ENCODE assay signal across 8 mouse cellular contexts in the genomic region with DNA sequence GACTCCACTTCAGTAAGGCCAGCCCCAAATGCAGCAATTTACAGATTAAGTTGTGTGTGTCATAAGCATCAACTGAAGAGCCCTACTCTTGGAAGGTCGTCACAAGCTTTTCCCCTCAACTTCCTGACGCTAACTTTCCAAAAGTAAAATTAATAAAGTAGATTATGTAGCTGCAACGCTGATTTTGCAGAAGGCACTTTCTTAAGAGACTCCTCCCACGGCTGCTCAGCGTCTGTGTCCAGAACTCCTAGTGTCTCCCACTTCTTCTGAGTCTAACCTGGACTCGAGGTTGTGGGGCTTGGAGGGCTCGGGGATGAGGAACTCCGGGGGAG. TPM values are rescaled to one million over a fixed set of nuclear protein-coding genes. Genes with fewer than 3 reads are reported as not detected.
A peak's percentile ranks its signal among the peaks of the same experiment; 100 is the strongest.
DNase-seq lines count a peak whose midpoint lies in the region; ATAC-seq and TF ChIP-seq lines count a peak whose summit lies in the region.

No protein-coding gene starts in this region.

- no peaks in the 10 kb centered on the region for H3K9me3 ChIP-seq in embryonic facial prominence, embryonic 12.5 days
- H3K9me3 ChIP-seq in hindbrain, postnatal 0 days (ENCODE audit: low read length), result no peaks in the 10 kb centered on the region

- H3ac ChIP-seq in myocyte (ENCODE audit: control insufficient read depth, insufficient read length), result peak overlapping the region; percentile 91

- peak; percentile 5 for DNase-seq in liver, adult 2 months (ENCODE audit: extremely low read depth, low read depth, low spot score)
- DNase-seq in liver, result no peak
- DNase-seq in hindbrain, postnatal 0 days (ENCODE audit: low spot score), result no peak
- no peak for DNase-seq in cerebellum, adult 18-20 months
- DNase-seq in adrenal gland, adult 2 months, result no peak

- H3K27ac ChIP-seq in liver, adult 2 months (replicated peaks; ENCODE audit: insufficient read depth, low read depth, low read length), result no peak overlapping the region
- peak overlapping the region; percentile 97 for H3K27ac ChIP-seq in embryonic facial prominence, embryonic 12.5 days
- H3K27ac ChIP-seq in hindbrain, postnatal 0 days, result peak overlapping the region; percentile 91; the same call in 1 of the 2 replicates

- no peaks in the 10 kb centered on the region for H3K79me2 ChIP-seq in liver, adult 2 months (ENCODE audit: control insufficient read depth, insufficient read depth, low read length)
- peaks cover 20% of the 10 kb centered on the region for H3K79me2 ChIP-seq in myocyte (ENCODE audit: control insufficient read depth, insufficient read depth)

- H3K9ac ChIP-seq in liver, adult 2 months (ENCODE audit: low read depth, low read length), result peak overlapping the region; percentile 95
- peak overlapping the region; percentile 90 for H3K9ac ChIP-seq in embryonic facial prominence, embryonic 12.5 days
- H3K9ac ChIP-seq in hindbrain, postnatal 0 days (replicated peaks; ENCODE audit: low read length), result peak overlapping the region; percentile 89

- no peaks in the 10 kb centered on the region for H3K27me3 ChIP-seq in liver, adult 2 months (ENCODE audit: control insufficient read depth, insufficient read depth, low read length)
- H3K27me3 ChIP-seq in embryonic facial prominence, embryonic 12.5 days, result no peaks in the 10 kb centered on the region
- H3K27me3 ChIP-seq in hindbrain, postnatal 0 days (ENCODE audit: insufficient read depth, low read length), result no peaks in the 10 kb centered on the region
- H3K27me3 ChIP-seq in myocyte (ENCODE audit: control insufficient read depth, insufficient read depth, insufficient read length), result no peaks in the 10 kb centered on the region

- WGBS in liver, adult 2 months, result 3% methylated on average over 8 of the region's 8 CpGs
- WGBS in embryonic facial prominence, embryonic 12.5 days, result 2% methylated on average over 8 of the region's 8 CpGs
- 0% methylated on average over 8 of the region's 8 CpGs for WGBS in hindbrain, postnatal 0 days

- H3K4me1 ChIP-seq in liver, adult 2 months (ENCODE audit: control insufficient read depth, insufficient read depth, low read length), result 0 out of 2 replicates have a peak, but pooled peaks cover 3% of the 10 kb centered on the region
- H3K4me1 ChIP-seq in embryonic facial prominence, embryonic 12.5 days, result peaks cover 19% of the 10 kb centered on the region; the same call in 1 of the 2 replicates
- H3K4me1 ChIP-seq in hindbrain, postnatal 0 days (ENCODE audit: insufficient read depth, low read length), result peaks cover 5% of the 10 kb centered on the region; the same call in 1 of the 2 replicates

- no peaks in the 10 kb centered on the region for H3K36me3 ChIP-seq in liver, adult 2 months (ENCODE audit: control insufficient read depth, insufficient read depth, low read length)
- no peaks in the 10 kb centered on the region for H3K36me3 ChIP-seq in embryonic facial prominence, embryonic 12.5 days
- no peaks in the 10 kb centered on the region for H3K36me3 ChIP-seq in hindbrain, postnatal 0 days (ENCODE audit: insufficient read depth, low read length)
- no peaks in the 10 kb centered on the region for H3K36me3 ChIP-seq in myocyte (ENCODE audit: control insufficient read depth, insufficient read depth)

- no peak for ATAC-seq in embryonic facial prominence, embryonic 12.5 days (ENCODE audit: insufficient number of reproducible peaks, insufficient read depth, low FRiP score, low TSS enrichment)
- ATAC-seq in hindbrain, postnatal 0 days, result no peak
- ATAC-seq in activated CD4-positive, CD25-positive, alpha-beta regulatory T cell, adult 4 months, result no peak

- no peak for TF ChIP-seq CTCF in liver, adult 2 months (IDR thresholded peaks at IDR 0.05; ENCODE audit: low read depth, low read length)
- TF ChIP-seq CTCF in hindbrain, postnatal 0 days (IDR thresholded peaks at IDR 0.05; ENCODE audit: low read depth), result no peak

- H3K4me2 ChIP-seq in embryonic facial prominence, embryonic 12.5 days (replicated peaks), result peak overlapping the region; percentile 68
- peak overlapping the region; percentile 94 for H3K4me2 ChIP-seq in hindbrain, postnatal 0 days (ENCODE audit: low read depth, low read length)
- H3K4me2 ChIP-seq in myocyte (ENCODE audit: low read depth), result peak overlapping the region; percentile 81

- peak overlapping the region; percentile 67 for H3K4me3 ChIP-seq in liver, adult 2 months (ENCODE audit: insufficient read depth, low read depth, low read length)
- H3K4me3 ChIP-seq in embryonic facial prominence, embryonic 12.5 days, result peak overlapping the region; percentile 87
- peak overlapping the region; percentile 74 for H3K4me3 ChIP-seq in hindbrain, postnatal 0 days (ENCODE audit: low read length)
- H3K4me3 ChIP-seq in myocyte, result peak overlapping the region; percentile 37

- no peak for TF ChIP-seq POLR2A in liver, adult 2 months (IDR thresholded peaks at IDR 0.05; ENCODE audit: extremely low read depth, insufficient read depth, low read length)
- no peak for TF ChIP-seq POLR2A in myocyte (IDR thresholded peaks at IDR 0.05; ENCODE audit: insufficient read length, low read depth)

TF ChIP-seq in myocyte, 11 proteins besides CTCF, POLR2A, EP300 and RAD21:
- TF ChIP-seq TCF12 (IDR thresholded peaks at IDR 0.05; ENCODE audit: insufficient read depth, poor library complexity, severe bottlenecking), result no peak
- no peak for TF ChIP-seq MYOG (IDR thresholded peaks at IDR 0.05; ENCODE audit: control insufficient read depth in 1 of 3, insufficient read depth in 1 of 3, insufficient read length in 2 of 3, low read depth in 2 of 3)
- TF ChIP-seq E2F4 (IDR thresholded peaks at IDR 0.05; ENCODE audit: insufficient read depth), result no peak

RNA-seq across cellular contexts. Expression of a gene that starts 1.5 kb away (rescaled TPM):
- total RNA-seq in liver, adult 2 months (2014; rRNA removed), result 1.8 and 2.0 TPM in 2 replicates
- polyA plus RNA-seq in liver, adult 2 months (2012; rRNA removed), result 0.12 and 0.61 TPM in 2 replicates
- polyA plus RNA-seq in embryonic facial prominence, embryonic 12.5 days (2016; fragmentation: Nextera tagmentation; extraction: Ambion mirVana), result 13.8 and 17.8 TPM in 2 replicates
- total RNA-seq in hindbrain, postnatal 0 days (2014; rRNA removed), result 3.7 and 6.8 TPM in 2 replicates
- polyA plus RNA-seq in hindbrain, postnatal 0 days (2015; fragmentation: Nextera tagmentation; extraction: Ambion mirVana), result 6.6 and 8.3 TPM in 2 replicates
- polyA plus RNA-seq in myocyte (2012; fragmentation: generic; extraction: Trizol), result 3.1 TPM
- polyA plus RNA-seq in activated CD4-positive, CD25-positive, alpha-beta regulatory T cell, adult 4 months (2017; shearing (Covaris generic)), result 10 to 100 TPM; 24.7 to 25.9 TPM
- total RNA-seq in adrenal gland, adult 2 months (2021), result 10 to 100 TPM; 11.0 to 12.6 TPM
- 0.84 and 0.95 TPM in 2 replicates for polyA plus RNA-seq in adrenal gland, adult 2 months (2012; rRNA removed)

Comparison
In these comparisons a context has a peak if more than half of its experiments do, and no peak if none do; other contexts are left out.
1. H3K4me3 ChIP-seq: peak in every context shown above with its lines; median percentile 87 in embryonic facial prominence, embryonic 12.5 days; 74 in hindbrain, postnatal 0 days; 67 in liver, adult 2 months; 37 in myocyte.